Mouse (Mus musculus) embryonic facial prominence, embryonic 14.5 days (tissue): ENCODE results near the gene Trpc3. TPM values are rescaled to one million over a fixed set of nuclear protein-coding genes. Genes with fewer than 3 reads are reported as not detected.
A peak's percentile ranks its signal among the peaks of the same experiment; 100 is the strongest.
"Not testable (repeated sequence)": the region's sequence is repeated elsewhere in the genome, so short reads cannot be mapped to it uniquely, and the experiment has no call there.

Source experiments
- ATAC-seq: fragments of 200-750 bp; cut with Nextera tagmentation; 2 replicates; pipeline ENCODE4 v1.8.0; 2017; ENCODE audit warnings: low read depth, moderate number of reproducible peaks, moderate TSS enrichment
- DNase-seq: peaks from one replicate; pipeline ENCODE4 v3.0.0-alpha.2; 2015; ENCODE audit warnings: low spot score
- H3K27ac ChIP-seq: fragments of 300-500 bp; sonication (generic); replicated peaks from 2 replicates; pipeline ENCODE4 v1.5.1; 2014; ENCODE audit warnings: low read depth, mild to moderate bottlenecking, low read length, moderate library complexity
- H3K27me3 ChIP-seq: fragments of 300-500 bp; sonication (generic); replicated peaks from 2 replicates; pipeline ENCODE4 v1.6.1; 2014; ENCODE audit warnings: low read length; ENCODE audit not compliant: control insufficient read depth, insufficient read depth
- H3K36me3 ChIP-seq: fragments of 300-500 bp; sonication (generic); 2 replicates; pipeline ENCODE4 v1.6.1; 2014; ENCODE audit warnings: low read length, mixed read lengths; ENCODE audit not compliant: control insufficient read depth, insufficient read depth
- H3K4me1 ChIP-seq: fragments of 300-500 bp; sonication (generic); 2 replicates; pipeline ENCODE4 v1.6.1; 2014; ENCODE audit warnings: antibody characterized with exemption, low read length; ENCODE audit not compliant: control insufficient read depth, insufficient read depth
- H3K4me2 ChIP-seq: fragments of 300-500 bp; sonication (generic); 2 replicates; pipeline ENCODE4 v1.6.1; 2014; ENCODE audit warnings: low read depth, mild to moderate bottlenecking, low read length, moderate library complexity, mixed read lengths
- H3K4me3 ChIP-seq: fragments of 300-500 bp; sonication (generic); 2 replicates; pipeline ENCODE4 v1.5.1; 2014; ENCODE audit warnings: low read depth, mild to moderate bottlenecking, low read length
- H3K9ac ChIP-seq: fragments of 300-500 bp; sonication (generic); 2 replicates; pipeline ENCODE4 v1.6.1; 2014; ENCODE audit warnings: low read depth, mild to moderate bottlenecking, low read length, moderate library complexity, mixed read lengths
- H3K9me3 ChIP-seq: fragments of 300-500 bp; sonication (generic); 2 replicates; pipeline ENCODE4 v1.6.1; 2016; ENCODE audit warnings: low read length; ENCODE audit not compliant: control insufficient read depth
- whole genome bisulfite sequencing: fragments of 180-500 bp; shearing (Covaris S2); extraction: QIAGEN DNeasy Blood & Tissue Kit; methylation state at CpG from one replicate; pipeline ENCODE4 v1.1.7; 2014; 5-methylcytosine and 5-hydroxymethylcytosine counted together
- polyA plus RNA-seq: library from polyadenylated mRNA; unstranded; fragments of >200 nt; fragmentation: Nextera tagmentation; extraction: Ambion mirVana; gene quantifications from 2 replicates; pipeline ENCODE4 v1.2.1, GENCODE M21; 2014

Trpc3 gene
- polyA plus RNA-seq, 1 experiment from 2014 or later: 5.8 TPM

- Histone ChIP-seq H3K4me3 (no peak overlapping the region), H3K9me3 (no peaks in the 10 kb centered on the region), H3K27ac (no peak overlapping the region), H3K36me3 (no peaks in the 10 kb centered on the region), H3K27me3 (no peaks in the 10 kb centered on the region), H3K4me1 (no peaks in the 10 kb centered on the region), H3K9ac (no peak overlapping the region), H3K4me2 (no peak overlapping the region)
- DNase-seq: peak; percentile 8
- ATAC-seq: no peak
- 44% methylated on average over 1 of the region's 1 CpGs for WGBS
These were observed 14.1 kb downstream of the Trpc3 start for GRCm38 (mm10) chr3:36675822-36676221.

GRCm38 (mm10) chr3:36667814-36668213, 22.2 kb downstream of the Trpc3 start:
- Histone ChIP-seq H3K9ac (no peak overlapping the region), H3K9me3 (no peaks in the 10 kb centered on the region), H3K27me3 (no peaks in the 10 kb centered on the region), H3K4me1 (no peaks in the 10 kb centered on the region), H3K4me3 (no peak overlapping the region), H3K4me2 (no peak overlapping the region), H3K36me3 (no peaks in the 10 kb centered on the region), H3K27ac (no peak overlapping the region)
- DNase-seq: no peak
- no peak for ATAC-seq
- 72% methylated on average over 6 of the region's 6 CpGs for WGBS

- H3K4me2 ChIP-seq, H3K27ac ChIP-seq, DNase-seq, H3K9ac ChIP-seq, ATAC-seq, H3K27me3 ChIP-seq, H3K36me3 ChIP-seq, H3K9me3 ChIP-seq, H3K4me1 ChIP-seq, H3K4me3 ChIP-seq: not testable (repeated sequence)
These were observed 44.8 kb downstream of the Trpc3 start for GRCm38 (mm10) chr3:36645245-36645559.

GRCm38 (mm10) chr3:36644554-36645244, 45.3 kb downstream of the Trpc3 start:
- H3K27me3 ChIP-seq: no peaks in the 10 kb centered on the region
- ATAC-seq (no peak), DNase-seq (no peak)
- no peak overlapping the region for H3K4me2 ChIP-seq
- WGBS: 73% methylated on average over 3 of the region's 3 CpGs
- no peaks in the 10 kb centered on the region for H3K36me3 ChIP-seq
- H3K4me1 ChIP-seq: no peaks in the 10 kb centered on the region
- no peak overlapping the region for H3K4me3 ChIP-seq
- H3K9ac ChIP-seq: no peak overlapping the region
- no peak overlapping the region for H3K27ac ChIP-seq
- H3K9me3 ChIP-seq: no peaks in the 10 kb centered on the region

GRCm38 (mm10) chr3:36643354-36643753, 46.6 kb downstream of the Trpc3 start:
- no peak overlapping the region for H3K4me2 ChIP-seq
- no peak overlapping the region for H3K9ac ChIP-seq
- DNase-seq (no peak), ATAC-seq (no peak)
- no peaks in the 10 kb centered on the region for H3K9me3 ChIP-seq
- H3K27ac ChIP-seq: no peak overlapping the region
- no peaks in the 10 kb centered on the region for H3K27me3 ChIP-seq
- no peaks in the 10 kb centered on the region for H3K36me3 ChIP-seq
- H3K4me1 ChIP-seq: no peaks in the 10 kb centered on the region
- WGBS: 79% methylated on average over 3 of the region's 3 CpGs
- H3K4me3 ChIP-seq: no peak overlapping the region

GRCm38 (mm10) chr3:36642736-36643135, 47.2 kb downstream of the Trpc3 start:
- H3K4me3 ChIP-seq: no peak overlapping the region
- no peak overlapping the region for H3K27ac ChIP-seq
- ATAC-seq (no peak), DNase-seq (no peak)
- no peak overlapping the region for H3K4me2 ChIP-seq
- H3K27me3 ChIP-seq: no peaks in the 10 kb centered on the region
- 60% methylated on average over 13 of the region's 13 CpGs for WGBS
- H3K9me3 ChIP-seq: no peaks in the 10 kb centered on the region
- no peaks in the 10 kb centered on the region for H3K36me3 ChIP-seq
- H3K9ac ChIP-seq: no peak overlapping the region
- H3K4me1 ChIP-seq: no peaks in the 10 kb centered on the region

GRCm38 (mm10) chr3:36640787-36641186, 49.2 kb downstream of the Trpc3 start:
- H3K4me3 ChIP-seq: no peak overlapping the region
- DNase-seq (no peak), ATAC-seq (no peak)
- no peak overlapping the region for H3K27ac ChIP-seq
- H3K9ac ChIP-seq: no peak overlapping the region
- H3K27me3 ChIP-seq: no peaks in the 10 kb centered on the region
- no peaks in the 10 kb centered on the region for H3K4me1 ChIP-seq
- no peak overlapping the region for H3K4me2 ChIP-seq
- WGBS: 67% methylated on average over 2 of the region's 2 CpGs
- no peaks in the 10 kb centered on the region for H3K9me3 ChIP-seq
- H3K36me3 ChIP-seq: no peaks in the 10 kb centered on the region

- DNase-seq (no peak), ATAC-seq (no peak)
- Histone ChIP-seq H3K9ac (no peak overlapping the region), H3K9me3 (no peaks in the 10 kb centered on the region), H3K4me1 (no peaks in the 10 kb centered on the region), H3K27ac (no peak overlapping the region), H3K4me3 (no peak overlapping the region), H3K36me3 (no peaks in the 10 kb centered on the region), H3K27me3 (no peaks in the 10 kb centered on the region), H3K4me2 (no peak overlapping the region)
- WGBS: 13% methylated on average over 4 of the region's 4 CpGs
These were observed 54.5 kb downstream of the Trpc3 start for GRCm38 (mm10) chr3:36635449-36635848.

- H3K9ac ChIP-seq: no peak overlapping the region
- no peak overlapping the region for H3K27ac ChIP-seq
- no peaks in the 10 kb centered on the region for H3K27me3 ChIP-seq
- 72% methylated on average over 2 of the region's 2 CpGs for WGBS
- H3K9me3 ChIP-seq: no peaks in the 10 kb centered on the region
- no peak for DNase-seq
- ATAC-seq: no peak
- H3K4me2 ChIP-seq: no peak overlapping the region
- no peaks in the 10 kb centered on the region for H3K4me1 ChIP-seq
- no peak overlapping the region for H3K4me3 ChIP-seq
- no peaks in the 10 kb centered on the region for H3K36me3 ChIP-seq
These were observed 63.2 kb downstream of the Trpc3 start for GRCm38 (mm10) chr3:36626803-36627202.
